Mouse (Mus musculus) liver, postnatal 0 days (tissue): Measurements from ENCODE around the gene Iqcn.

Experiments used
- CTCF ChIP-seq: sonication (generic); IDR thresholded peaks from 2 replicates; pipeline ENCODE4 v1.5.1; 2016; ENCODE audit warnings: antibody characterized with exemption, low read depth
- EP300 ChIP-seq: IDR thresholded peaks from 2 replicates; pipeline ENCODE4 v1.6.1; 2016; ENCODE audit warnings: antibody characterized with exemption, low read depth, mild to moderate bottlenecking

DNA sequence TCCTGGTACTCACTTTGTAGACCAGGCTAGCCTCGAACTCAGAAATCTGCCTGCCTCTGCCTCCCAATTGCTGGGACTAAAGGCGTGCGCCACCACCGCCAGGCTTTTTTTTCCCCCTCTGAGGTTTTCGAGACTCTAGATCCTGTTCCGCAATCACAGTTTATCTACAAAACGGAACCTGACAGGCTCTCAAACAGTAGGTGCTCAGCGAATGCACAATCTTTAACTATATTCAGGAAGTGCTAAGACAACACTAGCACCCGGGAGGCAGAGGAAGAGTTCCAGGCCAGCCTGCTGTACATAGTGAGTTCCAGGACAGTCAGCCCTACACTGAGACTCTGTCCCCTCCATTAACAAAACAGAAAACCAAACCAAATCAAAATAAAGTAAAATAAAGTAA lies 62.1 kb downstream of the Iqcn start:
- TF ChIP-seq CTCF (no peak), EP300 (no peak)
